Mouse (Mus musculus): ENCODE data around the gene Specc1. TPM values are rescaled to one million over a fixed set of nuclear protein-coding genes. Genes with fewer than 3 reads are reported as not detected.

Gene Specc1
- total and polyA plus RNA-seq, 3 experiments, result 2.5 to 5.8 TPM; not detected in 1

GRCm38 (mm10) chr11:62027705-62028104, 71.1 kb downstream of the Specc1 start (continued):
- TF ChIP-seq GABPA (IDR thresholded peaks at IDR 0.05; ENCODE audit: low read depth, low read length), result no peak
- no peak for TF ChIP-seq E2F4 (IDR thresholded peaks at IDR 0.05; ENCODE audit: borderline replicate concordance, low read depth, low read length)

DNA sequence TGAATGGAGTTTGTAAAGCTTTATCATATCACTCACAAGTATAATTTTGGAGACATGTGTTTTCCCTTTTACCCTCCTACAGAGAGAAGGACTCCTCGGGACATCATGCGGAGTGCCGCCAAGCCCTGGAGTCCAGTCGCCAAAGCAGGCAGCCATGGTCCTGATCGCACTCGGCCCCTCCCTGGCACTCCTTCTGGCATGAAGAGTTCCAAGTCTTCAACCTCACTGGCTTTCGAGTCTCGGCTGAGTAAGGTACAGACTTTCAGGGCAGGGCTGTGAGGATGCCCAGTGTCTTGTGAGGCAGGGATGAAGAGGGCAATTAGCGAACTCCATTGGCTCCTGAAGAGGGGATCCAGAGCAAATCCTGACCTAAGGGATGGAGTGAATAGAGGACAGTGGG, 72.6 kb downstream of the Specc1 start:
- no peaks in the 10 kb centered on the region for H3K27me3 ChIP-seq (ENCODE audit: control insufficient read depth in 1 of 2, insufficient read depth in 2 of 2, low read length in 2 of 2)
- peaks cover 0 to 20% of the 10 kb centered on the region in 2 experiments; a peak in 2 of 4 replicates for H3K36me3 ChIP-seq (ENCODE audit: control insufficient read depth in 1 of 2, insufficient read depth in 2 of 2, low read length in 2 of 2)
- no peak overlapping the region for H3K27ac ChIP-seq (ENCODE audit: control insufficient read depth, low read depth, low read length)
- H3K9ac ChIP-seq (ENCODE audit: control insufficient read depth, low read depth, low read length, poor library complexity, severe bottlenecking), result no peak overlapping the region
- no peak for DNase-seq (ENCODE audit: low read depth, low spot score)
- H3K9me3 ChIP-seq (replicated peaks; ENCODE audit: insufficient read depth, low read length), result no peaks in the 10 kb centered on the region
- no peak for TF ChIP-seq JUND (IDR thresholded peaks at IDR 0.05; ENCODE audit: low read depth, low read length)
- TF ChIP-seq ZNF384 (IDR thresholded peaks at IDR 0.05; ENCODE audit: low read depth, low read length), result no peak
- no peak for TF ChIP-seq TBP (IDR thresholded peaks at IDR 0.05; ENCODE audit: low read depth, low read length)
- TF ChIP-seq NRF1 (IDR thresholded peaks at IDR 0.05; ENCODE audit: insufficient read depth, low read depth, low read length, poor library complexity, severe bottlenecking), result no peak
- no peak for TF ChIP-seq MYB (IDR thresholded peaks at IDR 0.05; ENCODE audit: low read depth, low read length)
- no peak for TF ChIP-seq E2F4 (IDR thresholded peaks at IDR 0.05; ENCODE audit: borderline replicate concordance, low read depth, low read length)
- TF ChIP-seq MAX (IDR thresholded peaks at IDR 0.05; ENCODE audit: low read length), result no peak
- no peak for TF ChIP-seq BHLHE40 (IDR thresholded peaks at IDR 0.05; ENCODE audit: borderline replicate concordance, low read depth, low read length)
- TF ChIP-seq MXI1 (IDR thresholded peaks at IDR 0.05; ENCODE audit: low read depth, low read length), result no peak
- no peak for TF ChIP-seq ELF1 (IDR thresholded peaks at IDR 0.05; ENCODE audit: low read depth, low read length)
- no peak for TF ChIP-seq MEF2A (IDR thresholded peaks at IDR 0.05; ENCODE audit: extremely low read depth, insufficient replicate concordance, low read depth, low read length, poor library complexity, severe bottlenecking)
- no peak for TF ChIP-seq ETS1 (IDR thresholded peaks at IDR 0.05; ENCODE audit: low read depth, low read length)
- H3K4me1 ChIP-seq (ENCODE audit: control insufficient read depth in 1 of 2, insufficient read depth in 2 of 2, low read length in 2 of 2), result peaks cover 16 to 23% of the 10 kb centered on the region in 2 experiments
- no peaks in the 10 kb centered on the region for H3K79me2 ChIP-seq (ENCODE audit: control insufficient read depth, insufficient read depth, low read length, poor library complexity)
- no peak overlapping the region for H3K4me3 ChIP-seq (ENCODE audit: control insufficient read depth in 1 of 2, insufficient read depth in 1 of 2, low read depth in 2 of 2, low read length in 2 of 2)

GRCm38 (mm10) chr11:62034564-62034963, 78.0 kb downstream of the Specc1 start:
- no peaks in the 10 kb centered on the region for H3K4me1 ChIP-seq (ENCODE audit: control insufficient read depth in 1 of 2, insufficient read depth in 2 of 2, low read length in 2 of 2)
- H3K36me3 ChIP-seq (ENCODE audit: control insufficient read depth in 1 of 2, insufficient read depth in 2 of 2, low read length in 2 of 2), result no peaks in the 10 kb centered on the region
- no peak for TF ChIP-seq NRF1 (IDR thresholded peaks at IDR 0.05; ENCODE audit: insufficient read depth, low read depth, low read length, poor library complexity, severe bottlenecking)
- TF ChIP-seq HCFC1 (IDR thresholded peaks at IDR 0.05; ENCODE audit: low read depth, low read length), result no peak
- no peak for TF ChIP-seq USF2 (IDR thresholded peaks at IDR 0.05; ENCODE audit: borderline replicate concordance in 1 of 2, insufficient read depth in 1 of 2, low read depth in 1 of 2, low read length in 2 of 2)
- H3K27ac ChIP-seq (ENCODE audit: control insufficient read depth, low read depth, low read length), result no peak overlapping the region
- H3K4me3 ChIP-seq (ENCODE audit: control insufficient read depth in 1 of 2, insufficient read depth in 1 of 2, low read depth in 2 of 2, low read length in 2 of 2), result no peak overlapping the region
- H3K79me2 ChIP-seq (ENCODE audit: control insufficient read depth, insufficient read depth, low read length, poor library complexity), result no peaks in the 10 kb centered on the region
- no peak for DNase-seq (ENCODE audit: low read depth, low spot score)
- no peak overlapping the region for H3K9ac ChIP-seq (ENCODE audit: control insufficient read depth, low read depth, low read length, poor library complexity, severe bottlenecking)
- H3K27me3 ChIP-seq (ENCODE audit: control insufficient read depth in 1 of 2, insufficient read depth in 2 of 2, low read length in 2 of 2), result no peaks in the 10 kb centered on the region
- H3K9me3 ChIP-seq (replicated peaks; ENCODE audit: insufficient read depth, low read length), result no peaks in the 10 kb centered on the region
